Mouse (Mus musculus) layer of hippocampus, postnatal 25 days (tissue): Measurements from ENCODE around the gene Qpct. TPM values are rescaled to one million over a fixed set of nuclear protein-coding genes. Genes with fewer than 3 reads are reported as not detected.

Experiments used
- total RNA-seq, 2 experiments: library from RNA; stranded (reverse); gene quantifications; 2 replicates each; pipeline ENCODE4 v1.2.3; 2021

Gene Qpct
- total RNA-seq, 2 experiments from 2014 or later: 12.5 to 14.8 TPM

Other genes starting within 250 kb of the Qpct start
- gene Heatr5b, start 216.5 kb upstream of the Qpct start, total RNA-seq: 10 to 100 TPM; 50.2 to 59.1 TPM
- 10 to 100 TPM; 41.2 to 41.7 TPM for gene Gpatch11, start 216.3 kb upstream of the Qpct start, total RNA-seq
- 1 to 10 TPM; 4.1 to 5.9 TPM for gene Eif2ak2, start 169.3 kb upstream of the Qpct start, total RNA-seq
- gene Sult6b1, start 144.9 kb upstream of the Qpct start, total RNA-seq: not detected
- 10 to 100 TPM; 25.7 to 35.0 TPM for gene Cebpzos, start 135.4 kb upstream of the Qpct start, total RNA-seq
- gene Cebpz, start 114.8 kb upstream of the Qpct start, total RNA-seq: 10 to 100 TPM; 32.5 to 32.9 TPM
- 10 to 100 TPM; 52.7 to 58.2 TPM for gene Ndufaf7, start 114.8 kb upstream of the Qpct start, total RNA-seq
- gene Prkd3, start 31.1 kb upstream of the Qpct start, total RNA-seq: 10 to 100 TPM; 13.1 to 14.7 TPM